Mouse (Mus musculus): Measurements from ENCODE around the gene Fgd2.
"Not testable (repeated sequence)": the region's sequence is repeated elsewhere in the genome, so short reads cannot be mapped to it uniquely, and the experiment has no call there.

Gene Fgd2

DNA sequence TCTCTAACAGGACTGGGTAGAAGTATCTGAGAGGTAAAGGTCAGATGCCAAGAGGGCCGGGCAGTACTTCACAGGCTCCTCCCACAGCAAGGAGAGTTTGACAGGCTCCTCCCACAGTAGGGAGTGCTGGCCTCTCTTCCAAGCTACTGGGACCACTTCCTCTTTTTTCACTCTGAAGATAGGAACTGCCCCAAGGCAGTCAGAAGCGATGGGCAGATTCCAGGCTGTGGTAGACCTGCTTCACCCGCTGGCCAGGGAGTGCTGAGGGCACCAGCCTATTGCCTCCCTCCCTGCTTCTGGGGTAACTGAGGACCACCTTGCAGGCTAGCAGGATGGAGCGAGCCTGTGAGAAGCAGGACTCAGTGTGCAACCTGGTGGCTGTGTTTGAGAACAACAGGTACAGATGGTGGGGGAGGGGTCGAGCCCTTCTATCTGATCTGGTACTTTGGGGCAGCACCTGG, at the start of gene Fgd2:
Fgd2 (plus strand) TSS at position 154 of the 461 bp plus-strand sequence.
- DNase-seq (ENCODE audit: low spot score in 2 of 2): no peak

DNA sequence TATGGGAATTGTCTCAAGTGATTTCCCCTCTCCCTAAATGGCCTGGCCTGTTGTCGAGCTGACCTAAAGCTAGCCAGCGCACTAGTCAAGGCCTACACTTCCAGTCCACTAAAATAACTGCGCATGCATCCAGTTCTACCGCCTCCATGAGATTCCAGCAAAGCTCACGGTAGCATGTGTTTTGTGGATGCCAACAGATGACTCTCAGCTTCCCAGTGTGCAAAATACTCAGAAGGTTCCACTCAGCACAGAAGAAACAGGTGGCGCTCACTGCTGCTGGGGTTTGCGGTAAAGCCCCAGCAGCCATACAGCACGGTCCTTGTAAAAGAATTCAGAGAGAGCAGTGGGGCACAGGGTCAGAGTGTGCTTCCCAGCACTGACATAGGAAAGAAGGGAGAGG, 49.1 kb upstream of the Fgd2 start:
- DNase-seq (ENCODE audit: low spot score in 2 of 2): no peak

DNA sequence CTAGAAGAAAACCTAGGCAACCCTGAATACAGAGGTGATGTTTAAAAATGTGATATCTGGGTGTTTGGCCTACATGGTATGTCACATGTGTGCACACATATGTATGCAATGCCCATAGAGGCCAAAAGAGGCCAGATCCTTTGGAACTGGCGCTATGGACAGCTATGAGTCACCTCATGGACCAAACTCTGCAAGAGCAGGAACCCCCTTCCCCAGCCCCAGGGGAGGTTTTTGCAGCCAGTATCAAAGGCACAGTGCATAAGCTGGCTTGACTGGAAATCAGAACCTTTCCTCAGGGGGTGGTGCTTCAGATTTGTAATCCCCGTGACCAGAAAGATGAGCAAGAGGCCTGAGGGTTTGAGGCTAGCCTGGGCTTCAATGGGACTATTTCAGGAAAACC, 48.6 kb upstream of the Fgd2 start:
- no peak for DNase-seq (ENCODE audit: low spot score in 2 of 2)

GRCm38 (mm10) chr17:29313300-29313699, 47.4 kb upstream of the Fgd2 start:
- DNase-seq (ENCODE audit: low spot score in 2 of 2): no peak

- no peak for DNase-seq (ENCODE audit: low spot score in 2 of 2)
These were observed 44.8 kb upstream of the Fgd2 start for GRCm38 (mm10) chr17:29315672-29316465.

DNA sequence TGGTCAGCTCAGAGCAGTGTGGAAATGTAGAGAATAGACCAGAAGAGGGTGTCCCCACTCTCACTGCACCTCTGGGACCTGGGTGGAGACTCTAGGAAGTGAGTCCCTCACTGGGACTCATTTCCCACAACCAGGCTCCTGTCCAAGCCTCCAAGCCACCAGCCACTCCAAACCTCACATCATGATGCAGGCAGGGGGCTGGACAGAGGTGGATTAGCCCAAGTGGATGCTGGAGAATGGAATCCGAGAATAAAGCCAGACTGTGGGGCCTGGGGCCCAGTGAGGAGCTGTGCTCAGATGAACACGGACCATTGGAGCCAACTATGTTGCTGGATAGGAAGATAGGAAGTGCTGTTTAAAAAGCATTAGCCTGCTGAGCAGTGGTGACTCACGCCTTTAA, 43.8 kb upstream of the Fgd2 start:
- DNase-seq (ENCODE audit: low spot score in 2 of 2): no peak

DNA sequence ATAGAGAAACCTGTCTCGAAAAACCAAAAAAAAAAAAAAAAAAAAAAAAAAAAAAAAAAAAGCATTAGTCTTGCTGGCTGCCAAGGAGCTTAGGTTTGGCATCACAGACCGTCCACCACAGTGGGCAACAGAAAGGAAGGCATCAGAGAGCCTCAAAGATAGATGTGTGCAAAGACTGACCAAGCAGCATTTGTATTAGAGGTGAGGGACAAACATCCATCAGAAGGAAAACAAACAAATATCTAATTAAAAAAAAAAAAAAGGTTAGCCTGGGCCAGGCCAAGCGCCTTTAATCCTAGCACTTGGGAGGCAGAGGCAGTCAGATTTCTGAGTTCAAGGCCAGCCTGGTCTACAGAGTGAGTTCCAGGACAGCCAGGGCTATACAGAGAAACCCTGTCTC, 43.3 kb upstream of the Fgd2 start, which contains the start of gene Pi16:
Pi16 (plus strand) TSS at position 301 of the 400 bp plus-strand sequence.
- DNase-seq (ENCODE audit: low spot score in 2 of 2): not testable (repeated sequence)

DNA sequence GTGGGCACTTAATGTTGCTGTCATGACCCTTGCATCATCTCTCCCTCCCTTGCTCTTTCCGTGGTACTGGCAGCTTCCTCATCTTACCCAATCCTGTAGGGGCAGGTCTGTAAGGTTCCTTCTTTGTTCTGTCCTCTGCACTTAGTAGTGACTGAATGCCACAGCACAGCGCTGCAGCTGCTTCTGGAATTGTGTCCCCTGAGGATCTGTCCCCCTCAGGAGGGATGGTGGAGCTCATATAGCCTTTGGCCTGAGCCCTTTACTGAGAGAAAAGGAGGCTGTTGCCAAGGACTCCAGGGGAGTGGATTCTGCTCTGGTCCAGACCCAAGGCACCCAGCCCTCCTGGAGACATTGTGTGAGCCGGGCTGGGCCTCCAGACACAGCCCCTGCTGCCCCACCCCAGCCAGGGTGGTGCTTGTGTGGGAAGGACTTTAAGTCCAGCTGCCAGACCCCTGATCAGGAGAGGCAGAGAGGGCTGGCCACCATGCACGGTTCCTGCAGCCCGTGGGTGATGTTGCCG, 41.9 kb upstream of the Fgd2 start:
- no peak for DNase-seq (ENCODE audit: low spot score in 2 of 2)

- no peak for DNase-seq (ENCODE audit: low spot score in 2 of 2)
These were observed 41.2 kb upstream of the Fgd2 start for GRCm38 (mm10) chr17:29319476-29319875.

DNA sequence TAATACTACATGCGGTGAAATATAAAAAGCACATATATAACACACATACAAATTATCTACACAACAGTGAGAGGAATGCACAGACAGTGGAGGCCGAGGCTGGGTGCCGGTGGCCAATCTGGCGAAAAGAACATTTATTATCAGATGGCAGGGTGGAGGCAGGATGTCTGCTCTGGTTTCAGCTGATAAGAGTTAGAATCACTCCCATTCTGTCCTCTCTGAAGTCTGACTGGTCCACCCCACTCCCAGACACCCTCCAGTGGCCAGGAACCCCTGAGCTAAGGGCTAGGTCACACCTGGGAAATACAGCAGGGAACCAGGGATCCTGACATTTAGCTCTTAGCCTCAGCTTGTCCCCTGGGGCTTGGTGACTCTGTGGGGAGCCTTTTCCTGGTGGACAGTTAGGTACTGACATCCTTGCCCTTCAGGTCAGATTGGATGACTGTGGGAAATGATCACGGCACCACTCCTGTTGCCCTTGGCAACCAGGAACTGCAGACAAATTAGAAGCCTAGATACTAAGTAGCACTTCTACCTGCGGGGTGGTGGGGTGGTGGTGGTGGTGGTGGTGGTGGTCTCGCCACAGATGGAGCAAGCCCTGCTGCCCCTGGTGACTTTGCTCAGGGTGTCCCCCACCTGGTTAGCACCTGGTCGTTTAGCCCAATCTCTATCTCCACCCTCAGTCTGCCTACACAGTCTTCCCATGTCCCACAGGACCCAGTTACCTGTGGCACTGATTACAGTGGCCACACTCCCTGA, 40.7 kb upstream of the Fgd2 start:
- no peak for DNase-seq (ENCODE audit: low spot score in 2 of 2)

- DNase-seq (ENCODE audit: low spot score in 2 of 2): no peak
These were observed 38.7 kb upstream of the Fgd2 start for GRCm38 (mm10) chr17:29321765-29322602.

DNA sequence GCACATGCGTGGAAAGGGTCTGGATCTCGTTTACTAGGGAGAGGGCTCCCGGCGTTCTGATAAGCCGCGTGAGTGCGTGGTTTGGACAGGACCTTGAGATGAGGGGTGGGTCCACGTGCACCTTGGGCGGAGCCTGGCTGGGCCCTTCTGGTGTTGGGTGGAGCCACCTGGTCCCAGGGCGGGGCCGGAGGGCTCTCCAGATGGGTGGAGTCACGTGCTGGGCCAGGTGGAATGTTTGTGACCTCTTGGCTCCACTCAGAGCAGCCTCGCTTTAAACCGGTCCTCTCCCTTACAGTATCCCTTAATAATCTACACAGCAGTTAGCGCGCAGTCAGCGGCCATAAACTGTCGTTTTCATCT, 38.1 kb upstream of the Fgd2 start:
- DNase-seq (ENCODE audit: low spot score in 2 of 2): no peak

DNA sequence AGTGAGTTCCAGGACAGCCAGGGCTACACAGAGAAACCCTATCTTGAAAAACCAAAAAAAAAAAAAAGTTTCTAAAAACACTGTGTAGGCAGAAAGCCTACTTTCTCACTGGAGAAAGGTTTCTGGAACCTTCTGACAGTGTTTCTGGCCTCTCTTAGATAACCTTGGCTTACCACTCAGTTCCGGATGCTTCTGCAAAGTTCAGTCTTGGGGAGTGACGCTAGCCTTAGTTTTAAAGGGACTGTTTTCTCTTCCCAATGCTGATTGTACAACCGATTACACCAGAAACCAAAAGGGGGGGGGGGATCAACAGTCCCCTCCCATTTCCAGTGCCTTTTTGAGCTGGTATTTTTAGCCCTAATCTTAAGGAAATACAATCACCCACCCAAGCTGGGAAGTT, 37.1 kb upstream of the Fgd2 start:
- no peak for DNase-seq (ENCODE audit: low spot score in 2 of 2)

DNA sequence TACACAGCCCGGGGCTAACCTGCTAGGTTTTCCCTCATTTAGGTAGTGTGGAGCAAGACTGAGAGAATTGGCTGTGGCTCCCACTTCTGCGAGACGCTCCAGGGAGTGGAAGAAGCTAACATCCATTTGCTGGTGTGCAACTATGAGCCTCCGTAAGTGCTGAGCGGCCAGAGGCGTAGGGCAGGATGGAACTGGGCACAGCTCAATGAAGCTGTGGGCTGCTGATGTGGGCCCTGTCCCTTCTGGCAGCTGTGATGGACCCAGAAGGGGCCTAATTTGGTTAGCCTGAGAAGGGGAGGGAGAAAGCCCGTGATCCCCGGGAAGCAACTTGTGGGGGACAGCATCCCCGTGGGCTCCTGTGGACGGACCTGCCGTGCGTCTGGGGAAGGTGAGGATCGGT, 34.9 kb upstream of the Fgd2 start:
- no peak for DNase-seq (ENCODE audit: low spot score in 2 of 2)

DNA sequence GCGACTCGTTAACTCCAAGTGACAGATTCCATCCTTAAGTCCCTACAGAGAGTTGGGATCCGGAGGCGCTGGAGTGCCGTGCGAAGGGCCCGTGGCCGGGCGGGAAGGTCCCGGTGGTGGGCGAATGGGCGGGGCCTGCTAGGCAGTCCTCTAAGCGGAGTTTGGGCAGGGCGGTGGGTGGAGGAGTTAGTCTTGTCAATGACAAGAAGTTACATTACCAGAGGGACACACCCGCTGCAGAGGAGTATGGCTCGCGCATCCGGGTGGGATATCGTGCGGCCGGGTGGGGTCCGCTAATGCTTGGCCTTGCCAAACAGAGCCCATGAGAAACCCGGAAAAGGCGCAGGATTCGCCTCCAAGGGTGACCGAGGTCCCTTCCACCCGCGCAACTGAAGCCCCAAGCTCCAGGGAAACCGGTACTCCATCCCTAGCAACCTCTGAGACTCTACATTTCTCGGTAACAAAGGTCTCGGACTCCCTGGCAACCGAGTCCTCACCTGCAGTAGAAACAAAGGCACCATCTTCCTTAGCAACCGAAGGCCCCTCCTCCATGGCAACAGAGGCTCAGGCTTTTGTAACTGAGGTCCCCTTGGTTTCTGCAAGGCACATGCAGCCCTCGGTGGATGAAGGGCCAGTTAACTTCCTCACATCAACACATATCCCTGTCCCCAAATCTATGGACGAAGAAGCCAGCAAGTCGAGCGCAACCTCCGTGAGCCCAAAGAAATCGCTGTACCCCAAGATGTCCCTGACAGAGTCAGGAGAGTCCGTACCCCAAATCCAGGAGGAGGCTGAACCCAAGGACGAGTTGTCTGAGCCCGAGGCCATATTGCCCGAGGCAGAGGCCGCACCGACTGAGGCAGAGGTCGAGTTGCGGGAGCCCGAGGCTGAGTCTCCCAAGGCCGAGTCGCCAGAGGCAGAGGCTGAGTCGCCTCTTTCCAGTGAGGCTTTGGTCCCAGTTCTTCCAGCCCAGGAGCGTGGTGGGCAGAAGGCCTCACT, 33.9 kb upstream of the Fgd2 start:
- DNase-seq (ENCODE audit: low spot score in 2 of 2): no peak

GRCm38 (mm10) chr17:29327691-29328090, 33.0 kb upstream of the Fgd2 start:
- DNase-seq (ENCODE audit: low spot score in 2 of 2): no peak

DNA sequence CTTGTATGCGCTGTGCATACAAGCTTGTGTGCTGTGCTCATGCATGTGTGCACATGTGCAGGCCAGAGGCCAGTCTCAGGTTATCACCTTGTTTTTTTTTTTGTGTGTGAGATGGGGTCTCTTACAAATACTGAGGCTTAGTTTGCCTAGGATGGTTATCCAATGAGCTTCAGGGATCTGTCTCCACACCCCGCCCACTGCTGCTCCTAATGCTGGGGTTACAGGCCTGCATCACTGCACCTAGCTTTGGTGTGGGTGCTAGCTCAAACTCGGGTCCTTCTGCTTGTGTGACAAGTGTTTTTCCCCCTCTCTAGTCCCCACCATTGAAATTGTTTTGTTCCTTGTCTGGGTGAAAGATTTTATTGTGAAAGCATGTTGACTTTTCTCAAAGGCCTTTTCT, 30.5 kb upstream of the Fgd2 start:
- no peak for DNase-seq (ENCODE audit: low spot score in 2 of 2)

DNA sequence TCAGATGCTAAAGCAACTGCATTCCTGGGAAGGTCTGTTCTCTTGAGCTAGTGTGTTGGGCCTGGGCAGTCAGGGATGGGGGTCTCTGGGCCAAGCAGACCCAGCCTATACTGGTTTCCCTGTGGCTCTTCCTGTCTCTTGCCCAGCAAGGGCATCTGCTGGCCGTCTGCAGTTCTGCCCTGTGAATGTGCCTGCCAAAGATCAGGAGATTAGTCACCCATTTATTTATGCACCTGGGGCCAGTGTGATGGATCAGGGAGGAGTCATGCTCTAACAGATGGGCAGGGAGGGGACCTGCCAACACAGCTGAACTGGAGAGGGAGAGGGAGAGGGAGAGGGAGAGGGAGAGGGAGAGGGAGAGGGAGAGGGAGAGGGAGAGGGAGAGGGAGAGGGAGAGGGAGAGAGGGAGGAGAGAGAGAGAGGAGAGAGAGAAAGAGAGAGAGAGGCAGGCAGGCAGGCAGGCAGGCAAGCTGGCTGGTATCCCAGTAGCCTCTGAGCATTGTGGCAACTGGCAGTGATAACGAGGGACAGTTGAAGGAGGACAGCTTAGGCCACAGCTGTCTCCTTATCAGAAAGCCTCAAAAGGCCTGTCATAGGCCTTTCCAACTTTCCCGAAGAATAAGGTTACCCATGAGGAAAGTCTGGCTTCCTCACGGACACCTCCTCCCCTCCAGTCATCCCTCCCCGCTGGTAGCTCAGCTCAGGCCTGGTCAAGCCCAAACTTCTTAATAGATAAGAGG, 29.9 kb upstream of the Fgd2 start:
- no peak for DNase-seq (ENCODE audit: low spot score in 2 of 2)

- DNase-seq (ENCODE audit: low spot score in 2 of 2): no peak
These were observed 28.5 kb upstream of the Fgd2 start for GRCm38 (mm10) chr17:29332186-29332685.

Data from frontal cortex, postnatal 36 days (tissue).